Mouse (Mus musculus): ENCODE results near the gene Synj1. TPM values are rescaled to one million over a fixed set of nuclear protein-coding genes. Genes with fewer than 3 reads are reported as not detected.

Synj1 gene
- polyA plus RNA-seq, 1 experiment, result 11.3 TPM

DNA sequence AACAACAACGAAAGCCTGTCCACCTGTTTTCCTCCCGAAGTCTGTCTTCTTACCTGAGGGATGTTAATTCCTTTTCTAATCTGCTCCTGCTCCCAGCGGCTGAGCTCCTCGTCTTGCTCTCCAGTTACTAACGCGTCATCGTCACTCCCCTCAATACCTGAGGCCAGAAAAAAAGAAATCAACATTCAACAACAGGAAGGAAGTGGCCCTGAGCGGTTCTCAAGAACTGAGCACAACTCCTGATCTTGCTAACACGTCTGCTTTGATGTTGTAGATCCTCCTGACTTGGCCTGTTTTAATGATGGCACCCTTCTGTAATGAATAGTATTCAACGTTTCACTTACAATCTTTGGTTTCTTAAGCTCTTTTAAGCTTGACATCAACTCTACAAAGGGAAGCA, 24.8 kb upstream of the Synj1 start:
- TF ChIP-seq CEBPB (IDR thresholded peaks at IDR 0.05; ENCODE audit: low read depth) (no peak), MAX (IDR thresholded peaks at IDR 0.05) (no peak), MYOD1 (IDR thresholded peaks at IDR 0.05; ENCODE audit: control insufficient read depth, insufficient read length, low read depth) (no peak), CTCF (IDR thresholded peaks at IDR 0.05; ENCODE audit: control insufficient read depth, insufficient read depth, insufficient read length) (no peak), FOSL1 (IDR thresholded peaks at IDR 0.05; ENCODE audit: insufficient read depth, low read length, poor library complexity, severe bottlenecking) (no peak), MYOG (IDR thresholded peaks at IDR 0.05; ENCODE audit: control insufficient read depth, extremely low read depth, insufficient read length) (no peak), USF1 (IDR thresholded peaks at IDR 0.05; ENCODE audit: low read depth) (no peak)
- peaks cover 30% of the 10 kb centered on the region for H3K79me3 ChIP-seq (ENCODE audit: low read depth)
- peaks cover 84% of the 10 kb centered on the region for H3K36me3 ChIP-seq (ENCODE audit: control insufficient read depth, insufficient read depth)

DNA sequence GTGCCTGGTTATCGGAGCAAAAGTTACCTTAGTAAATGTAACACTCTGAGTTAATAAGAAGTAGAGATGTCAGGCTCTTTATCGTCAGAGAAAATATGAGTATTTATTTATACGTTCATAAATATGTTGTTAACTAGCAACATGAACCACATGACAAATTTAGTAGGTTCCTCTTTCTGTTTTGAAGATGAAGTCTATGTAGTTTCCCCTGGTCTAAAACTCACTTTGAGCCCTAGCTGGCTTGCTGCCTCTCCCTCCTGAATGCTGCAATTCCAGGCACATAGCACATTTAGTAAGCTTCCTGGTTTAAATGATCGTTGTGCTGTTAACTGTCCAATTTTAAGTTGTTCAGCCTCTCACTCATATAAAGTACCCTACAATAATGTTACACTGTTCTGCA, 19.6 kb upstream of the Synj1 start:
- no peak for TF ChIP-seq MYOD1 (IDR thresholded peaks at IDR 0.05; ENCODE audit: control insufficient read depth, insufficient read length, low read depth)
- TF ChIP-seq CTCF (IDR thresholded peaks at IDR 0.05; ENCODE audit: control insufficient read depth, insufficient read depth, insufficient read length), result no peak
- no peak for TF ChIP-seq FOSL1 (IDR thresholded peaks at IDR 0.05; ENCODE audit: insufficient read depth, low read length, poor library complexity, severe bottlenecking)
- TF ChIP-seq MYOG (IDR thresholded peaks at IDR 0.05; ENCODE audit: control insufficient read depth, extremely low read depth, insufficient read length), result no peak
- no peak for TF ChIP-seq CEBPB (IDR thresholded peaks at IDR 0.05; ENCODE audit: low read depth)
- no peak for TF ChIP-seq USF1 (IDR thresholded peaks at IDR 0.05; ENCODE audit: low read depth)
- TF ChIP-seq MAX (IDR thresholded peaks at IDR 0.05), result no peak
- H3K79me2 ChIP-seq (ENCODE audit: control insufficient read depth, insufficient read depth), result no peaks in the 10 kb centered on the region
- H3K79me3 ChIP-seq (ENCODE audit: low read depth), result no peaks in the 10 kb centered on the region
- H3K36me3 ChIP-seq (ENCODE audit: control insufficient read depth, insufficient read depth), result peaks cover 94% of the 10 kb centered on the region
- H3K4me3 ChIP-seq (ENCODE audit: insufficient read depth, poor library complexity, severe bottlenecking), result no peak overlapping the region
- H3ac ChIP-seq (ENCODE audit: control insufficient read depth, insufficient read length, low read depth), result no peak overlapping the region
- H3K27me3 ChIP-seq (ENCODE audit: control insufficient read depth, insufficient read depth, insufficient read length), result no peaks in the 10 kb centered on the region

More for the DNA sequence above, 24.8 kb upstream of the Synj1 start:
- Histone ChIP-seq H3K79me2 (ENCODE audit: control insufficient read depth, insufficient read depth) (peaks cover 41% of the 10 kb centered on the region), H3K4me3 (ENCODE audit: insufficient read depth, poor library complexity, severe bottlenecking) (no peak overlapping the region), H3ac (ENCODE audit: control insufficient read depth, insufficient read length, low read depth) (no peak overlapping the region), H3K27me3 (ENCODE audit: control insufficient read depth, insufficient read depth, insufficient read length) (no peaks in the 10 kb centered on the region)

DNA sequence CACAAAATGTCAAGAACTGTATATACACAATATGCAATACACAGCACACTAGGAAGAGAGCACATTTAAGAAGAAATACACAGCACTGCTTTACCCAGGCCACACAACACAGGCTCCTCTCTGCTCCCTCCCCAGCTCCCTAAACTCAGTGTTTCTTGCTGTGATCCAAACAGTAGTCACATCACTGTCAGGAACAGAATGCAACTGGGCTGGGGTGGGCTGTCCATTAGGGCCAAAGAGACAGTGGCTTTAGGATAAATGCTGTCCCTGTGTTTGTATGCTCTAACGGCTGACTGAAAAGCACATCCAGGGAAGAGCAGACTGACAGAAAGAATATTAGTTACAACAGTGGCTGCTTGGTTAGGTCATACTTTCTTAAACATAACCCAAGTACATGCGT, 18.8 kb upstream of the Synj1 start:
- no peak for TF ChIP-seq CEBPB (IDR thresholded peaks at IDR 0.05; ENCODE audit: low read depth)
- TF ChIP-seq MYOD1 (IDR thresholded peaks at IDR 0.05; ENCODE audit: control insufficient read depth, insufficient read length, low read depth), result no peak
- TF ChIP-seq MAX (IDR thresholded peaks at IDR 0.05), result no peak
- TF ChIP-seq MYOG (IDR thresholded peaks at IDR 0.05; ENCODE audit: control insufficient read depth, extremely low read depth, insufficient read length), result no peak
- no peak for TF ChIP-seq USF1 (IDR thresholded peaks at IDR 0.05; ENCODE audit: low read depth)

GRCm38 (mm10) chr16:91029161-91029743, 18.1 kb upstream of the Synj1 start:
- H3K79me2 ChIP-seq (ENCODE audit: control insufficient read depth, insufficient read depth), result no peaks in the 10 kb centered on the region
- H3ac ChIP-seq (ENCODE audit: control insufficient read depth, insufficient read length, low read depth), result no peak overlapping the region
- TF ChIP-seq FOSL1 (IDR thresholded peaks at IDR 0.05; ENCODE audit: insufficient read depth, low read length, poor library complexity, severe bottlenecking) (no peak), USF1 (IDR thresholded peaks at IDR 0.05; ENCODE audit: low read depth) (no peak), MYOG (IDR thresholded peaks at IDR 0.05; ENCODE audit: control insufficient read depth, extremely low read depth, insufficient read length) (no peak), CTCF (IDR thresholded peaks at IDR 0.05; ENCODE audit: control insufficient read depth, insufficient read depth, insufficient read length) (no peak), MAX (IDR thresholded peaks at IDR 0.05) (no peak), CEBPB (IDR thresholded peaks at IDR 0.05; ENCODE audit: low read depth) (no peak), MYOD1 (IDR thresholded peaks at IDR 0.05; ENCODE audit: control insufficient read depth, insufficient read length, low read depth) (no peak)
- no peaks in the 10 kb centered on the region for H3K27me3 ChIP-seq (ENCODE audit: control insufficient read depth, insufficient read depth, insufficient read length)
- H3K79me3 ChIP-seq (ENCODE audit: low read depth), result no peaks in the 10 kb centered on the region
- no peak overlapping the region for H3K4me3 ChIP-seq (ENCODE audit: insufficient read depth, poor library complexity, severe bottlenecking)
- peaks cover 94% of the 10 kb centered on the region for H3K36me3 ChIP-seq (ENCODE audit: control insufficient read depth, insufficient read depth)

More for the DNA sequence above, 18.8 kb upstream of the Synj1 start:
- no peak overlapping the region for H3K4me3 ChIP-seq (ENCODE audit: insufficient read depth, poor library complexity, severe bottlenecking)
- no peaks in the 10 kb centered on the region for H3K79me2 ChIP-seq (ENCODE audit: control insufficient read depth, insufficient read depth)
- H3K79me3 ChIP-seq (ENCODE audit: low read depth), result no peaks in the 10 kb centered on the region
- no peaks in the 10 kb centered on the region for H3K27me3 ChIP-seq (ENCODE audit: control insufficient read depth, insufficient read depth, insufficient read length)
- H3K36me3 ChIP-seq (ENCODE audit: control insufficient read depth, insufficient read depth), result peaks cover 94% of the 10 kb centered on the region
- H3ac ChIP-seq (ENCODE audit: control insufficient read depth, insufficient read length, low read depth), result no peak overlapping the region

DNA sequence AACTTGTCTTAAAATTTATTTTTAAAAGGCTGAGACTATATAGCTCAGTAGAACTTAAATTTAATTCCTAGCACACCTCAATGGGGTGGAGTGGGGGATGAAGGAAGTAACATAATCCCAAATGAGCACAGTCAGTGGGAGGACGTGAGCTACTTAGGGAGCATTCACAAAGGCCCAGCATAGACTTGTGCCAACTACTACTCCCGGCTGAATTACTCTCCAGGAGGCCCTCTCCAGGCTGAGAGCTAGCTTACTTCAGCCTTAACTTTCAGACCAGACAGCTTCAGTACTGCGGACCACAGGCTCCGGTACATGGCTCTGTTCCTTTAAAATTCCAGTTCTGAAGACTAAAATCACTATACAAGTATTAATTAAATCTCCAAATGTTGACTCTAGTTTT, 15.2 kb upstream of the Synj1 start:
- Histone ChIP-seq H3K27me3 (ENCODE audit: control insufficient read depth, insufficient read depth, insufficient read length) (no peaks in the 10 kb centered on the region), H3ac (ENCODE audit: control insufficient read depth, insufficient read length, low read depth) (no peak overlapping the region), H3K79me2 (ENCODE audit: control insufficient read depth, insufficient read depth) (no peaks in the 10 kb centered on the region), H3K36me3 (ENCODE audit: control insufficient read depth, insufficient read depth) (peaks cover 93% of the 10 kb centered on the region), H3K79me3 (ENCODE audit: low read depth) (no peaks in the 10 kb centered on the region), H3K4me3 (ENCODE audit: insufficient read depth, poor library complexity, severe bottlenecking) (no peak overlapping the region)
- TF ChIP-seq FOSL1 (IDR thresholded peaks at IDR 0.05; ENCODE audit: insufficient read depth, low read length, poor library complexity, severe bottlenecking) (no peak), MAX (IDR thresholded peaks at IDR 0.05) (no peak), CEBPB (IDR thresholded peaks at IDR 0.05; ENCODE audit: low read depth) (no peak), MYOG (IDR thresholded peaks at IDR 0.05; ENCODE audit: control insufficient read depth, extremely low read depth, insufficient read length) (no peak), USF1 (IDR thresholded peaks at IDR 0.05; ENCODE audit: low read depth) (no peak), CTCF (IDR thresholded peaks at IDR 0.05; ENCODE audit: control insufficient read depth, insufficient read depth, insufficient read length) (no peak), MYOD1 (IDR thresholded peaks at IDR 0.05; ENCODE audit: control insufficient read depth, insufficient read length, low read depth) (no peak)

DNA sequence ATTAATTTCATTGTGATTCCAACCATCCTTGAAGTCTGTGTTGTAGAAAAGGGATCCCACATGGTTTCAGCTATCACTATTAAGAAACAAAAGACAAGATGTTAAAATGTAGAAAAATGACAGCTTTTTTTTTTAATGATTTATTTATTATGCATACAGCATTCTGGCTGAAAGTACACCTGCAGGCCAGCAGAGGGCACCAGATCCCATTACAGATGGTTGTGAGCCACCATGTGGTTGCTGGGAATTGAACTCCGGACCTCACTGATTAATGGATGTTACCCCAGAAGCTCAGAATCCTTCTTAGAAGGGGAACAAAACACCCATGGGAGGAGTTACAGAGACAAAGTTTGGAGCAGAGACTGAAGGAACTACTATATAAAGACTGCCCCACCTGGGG, 12.3 kb upstream of the Synj1 start:
- H3K79me3 ChIP-seq (ENCODE audit: low read depth), result no peaks in the 10 kb centered on the region
- H3ac ChIP-seq (ENCODE audit: control insufficient read depth, insufficient read length, low read depth), result no peak overlapping the region
- no peak overlapping the region for H3K4me3 ChIP-seq (ENCODE audit: insufficient read depth, poor library complexity, severe bottlenecking)
- TF ChIP-seq FOSL1 (IDR thresholded peaks at IDR 0.05; ENCODE audit: insufficient read depth, low read length, poor library complexity, severe bottlenecking) (no peak), MYOG (IDR thresholded peaks at IDR 0.05; ENCODE audit: control insufficient read depth, extremely low read depth, insufficient read length) (no peak), CEBPB (IDR thresholded peaks at IDR 0.05; ENCODE audit: low read depth) (no peak), USF1 (IDR thresholded peaks at IDR 0.05; ENCODE audit: low read depth) (no peak), CTCF (IDR thresholded peaks at IDR 0.05; ENCODE audit: control insufficient read depth, insufficient read depth, insufficient read length) (no peak), MYOD1 (IDR thresholded peaks at IDR 0.05; ENCODE audit: control insufficient read depth, insufficient read length, low read depth) (no peak), MAX (IDR thresholded peaks at IDR 0.05) (no peak)
- H3K27me3 ChIP-seq (ENCODE audit: control insufficient read depth, insufficient read depth, insufficient read length), result no peaks in the 10 kb centered on the region
- H3K36me3 ChIP-seq (ENCODE audit: control insufficient read depth, insufficient read depth), result peaks cover 96% of the 10 kb centered on the region
- no peaks in the 10 kb centered on the region for H3K79me2 ChIP-seq (ENCODE audit: control insufficient read depth, insufficient read depth)
